Mouse (Mus musculus) MEL (cell line): Measurements from ENCODE around the gene Gm14743.

ENCODE experiments used
- CTCF ChIP-seq, 3 experiments: IDR thresholded peaks in 2 of 3; conservative IDR thresholded peaks in 1 of 3; 2 replicates each; pipeline ENCODE4 v1.5.1; 2011 to 2012; ENCODE audit warnings: low read length in 3 of 3, low read depth in 2 of 3, mild to moderate bottlenecking in 2 of 3, improper control_type of control experiment in 1 of 3, inconsistent platforms in 1 of 3, mixed read lengths in 1 of 3, moderate library complexity in 1 of 3; ENCODE audit not compliant: control insufficient read depth in 1 of 3, insufficient read depth in 1 of 3, poor library complexity in 1 of 3, severe bottlenecking in 1 of 3
- EP300 ChIP-seq, 2 experiments: IDR thresholded peaks; 2 replicates each; pipeline ENCODE4 v1.6.1; 2011; ENCODE audit warnings: improper control_type of control experiment in 2 of 2, low read length in 2 of 2, low read depth in 1 of 2, mild to moderate bottlenecking in 1 of 2
- MEF2A ChIP-seq: IDR thresholded peaks from 2 replicates; pipeline ENCODE4 v1.6.1; 2014; ENCODE audit warnings: low read depth, mild to moderate bottlenecking, inconsistent platforms, low read length, improper control_type of control experiment; ENCODE audit not compliant: poor library complexity, insufficient replicate concordance, severe bottlenecking; ENCODE audit errors: extremely low read depth
- POLR2A ChIP-seq, 2 experiments: IDR thresholded peaks; 2 replicates each; pipeline ENCODE4 v1.6.1; 2011 to 2012; ENCODE audit warnings: low read length in 2 of 2, mild to moderate bottlenecking in 2 of 2, control low read depth in 1 of 2, improper control_type of control experiment in 1 of 2, low read depth in 1 of 2, moderate library complexity in 1 of 2; ENCODE audit not compliant: control insufficient read depth in 1 of 2, insufficient read depth in 1 of 2, poor library complexity in 1 of 2
- ZKSCAN1 ChIP-seq: IDR thresholded peaks from 2 replicates; pipeline ENCODE4 v1.6.1; 2012; ENCODE audit warnings: low read depth, mild to moderate bottlenecking, inconsistent platforms, low read length, improper control_type of control experiment, moderate library complexity
- ZNF384 ChIP-seq: IDR thresholded peaks from 2 replicates; pipeline ENCODE4 v1.6.1; 2012; ENCODE audit warnings: low read depth, mild to moderate bottlenecking, inconsistent platforms, low read length, improper control_type of control experiment

DNA sequence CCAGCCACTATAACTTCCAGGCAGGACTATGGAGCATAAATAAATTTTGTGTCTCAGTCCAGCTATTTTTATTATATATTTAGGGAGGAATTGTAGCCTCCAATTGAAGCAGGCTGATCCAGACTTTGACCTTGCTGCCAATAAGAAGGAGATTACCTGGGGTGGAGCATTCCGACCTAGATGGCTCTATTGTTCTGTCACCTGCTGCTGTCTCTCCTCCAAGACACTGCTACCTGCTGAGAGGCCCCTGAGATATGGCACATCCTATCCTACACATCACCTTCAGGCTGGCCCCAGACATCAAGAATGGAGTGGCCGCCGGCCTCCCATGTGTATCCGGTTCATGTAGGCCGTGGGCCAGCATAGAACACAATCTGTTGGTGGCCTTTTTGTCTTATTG lies 42.9 kb downstream of the Gm14743 start:
- no peak for TF ChIP-seq ZNF384
- TF ChIP-seq ZKSCAN1 = no peak
- TF ChIP-seq CTCF (IDR thresholded peaks at IDR 0.05 in 2 of 3, conservative IDR thresholded peaks at IDR 0.05 in 1 of 3; ENCODE audit: control insufficient read depth in 1 of 3, insufficient read depth in 1 of 3, low read depth in 2 of 3, low read length in 3 of 3, poor library complexity in 1 of 3, severe bottlenecking in 1 of 3) = no peak
- TF ChIP-seq POLR2A (IDR thresholded peaks at IDR 0.05; ENCODE audit: control insufficient read depth in 1 of 2, insufficient read depth in 1 of 2, low read depth in 1 of 2, low read length in 2 of 2, poor library complexity in 1 of 2) = no peak
- TF ChIP-seq EP300 (IDR thresholded peaks at IDR 0.05; ENCODE audit: low read depth in 1 of 2, low read length in 2 of 2) = no peak
- no peak for TF ChIP-seq MEF2A
